Mouse (Mus musculus) cerebellum, adult 2 months (tissue): ENCODE results near the gene Ift81.

Source experiments
- CTCF ChIP-seq: fragments of 200-500 bp; IDR thresholded peaks from 2 replicates; pipeline ENCODE4 v1.5.1; 2011; ENCODE audit warnings: low read depth, mild to moderate bottlenecking, control low read depth, low read length, moderate library complexity, borderline replicate concordance; ENCODE audit not compliant: insufficient read depth
- POLR2A ChIP-seq: fragments of 200-500 bp; IDR thresholded peaks from 2 replicates; pipeline ENCODE4 v1.6.1; 2011; ENCODE audit warnings: low read length, control low read depth, borderline replicate concordance; ENCODE audit not compliant: insufficient read depth

DNA sequence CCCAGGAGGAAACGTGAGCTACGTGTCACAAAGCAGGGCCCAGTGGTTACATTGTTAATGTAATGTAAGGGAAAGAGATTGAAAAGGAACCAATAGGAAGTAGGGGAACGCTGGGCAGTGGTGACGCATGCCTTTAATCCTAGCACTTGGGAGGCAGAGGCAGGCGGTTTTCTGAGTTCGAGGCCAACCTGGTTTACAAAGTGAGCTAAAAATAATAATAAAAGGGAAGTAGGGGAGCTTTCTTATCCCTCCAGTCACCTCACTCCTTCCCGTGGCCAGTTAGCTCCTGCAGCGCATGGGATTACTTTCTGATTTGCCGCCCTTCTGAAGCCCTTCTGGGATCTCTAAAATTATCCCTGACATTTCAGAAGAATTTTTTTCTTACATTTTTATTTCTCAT lies 9.5 kb upstream of the Ift81 start:
- TF ChIP-seq POLR2A (no peak), CTCF (no peak)
